In genomic region chrX:38313626-38314210, GRCm38 (mm10) we compare ENCODE assay signal across 18 mouse cellular contexts. TPM values are rescaled to one million over a fixed set of nuclear protein-coding genes. Genes with fewer than 3 reads are reported as not detected.
DNase-seq lines count a peak whose midpoint lies in the region; ATAC-seq and TF ChIP-seq lines count a peak whose summit lies in the region.
"Had no signal": no experiment of that assay in that cellular context is flagged by ENCODE, and none has a peak within 500 bp of the region (broad histone marks: within the 10 kb centered on the region; RNA-seq: fewer than 3 reads in every experiment).

No protein-coding gene starts in this region.

- 50% methylated on average over 6 of the region's 6 CpGs for WGBS in neural tube, embryonic 11.5 days
- 45% methylated on average over 6 of the region's 6 CpGs for WGBS in hindbrain, embryonic 15.5 days
- 46% methylated on average over 6 of the region's 6 CpGs for WGBS in olfactory bulb, adult 2 months

- no peak overlapping the region for H3K4me3 ChIP-seq in neural tube, embryonic 11.5 days (ENCODE audit: low read depth, low read length)
- H3K4me3 ChIP-seq in hindbrain, embryonic 15.5 days: no peak overlapping the region
- no peak overlapping the region for H3K4me3 ChIP-seq in olfactory bulb, adult 2 months (ENCODE audit: insufficient read depth, low read depth, low read length)
- H3K4me3 ChIP-seq: heart, embryonic 12.5 days; left cerebral cortex, adult 2 months had no signal

- no peaks in the 10 kb centered on the region for H3K36me3 ChIP-seq in neural tube, embryonic 11.5 days (ENCODE audit: control insufficient read depth, insufficient read depth, low read length)
- no peaks in the 10 kb centered on the region for H3K36me3 ChIP-seq in hindbrain, embryonic 15.5 days
- H3K36me3 ChIP-seq: heart, embryonic 12.5 days had no signal

- H3K4me2 ChIP-seq in neural tube, embryonic 11.5 days (ENCODE audit: low read depth): no peak overlapping the region
- H3K4me2 ChIP-seq in hindbrain, embryonic 15.5 days: no peak overlapping the region
- H3K4me2 ChIP-seq: heart, embryonic 12.5 days had no signal

- H3K9ac ChIP-seq in neural tube, embryonic 11.5 days (ENCODE audit: low read length): no peak overlapping the region
- no peak overlapping the region for H3K9ac ChIP-seq in hindbrain, embryonic 15.5 days
- H3K9ac ChIP-seq: heart, embryonic 12.5 days had no signal

- no peaks in the 10 kb centered on the region for H3K27me3 ChIP-seq in neural tube, embryonic 11.5 days (ENCODE audit: control insufficient read depth, insufficient read depth, low read length)
- H3K27me3 ChIP-seq in hindbrain, embryonic 15.5 days: no peaks in the 10 kb centered on the region
- H3K27me3 ChIP-seq: CH12.LX; heart, embryonic 12.5 days had no signal

- ATAC-seq in neural tube, embryonic 11.5 days (ENCODE audit: insufficient read depth, low FRiP score, low TSS enrichment): peak; percentile 43
- ATAC-seq in hindbrain, embryonic 15.5 days (ENCODE audit: low FRiP score, low read depth): peak; percentile 47; the same call in 1 of the 2 replicates

- no peaks in the 10 kb centered on the region for H3K4me1 ChIP-seq in neural tube, embryonic 11.5 days (ENCODE audit: control insufficient read depth, insufficient read depth, low read length)
- peaks cover 11% of the 10 kb centered on the region; the same call in 1 of the 2 replicates for H3K4me1 ChIP-seq in hindbrain, embryonic 15.5 days (replicated peaks)
- H3K4me1 ChIP-seq in olfactory bulb, adult 2 months (ENCODE audit: control insufficient read depth, insufficient read depth, low read length): peaks cover 5% of the 10 kb centered on the region; the same call in 1 of the 2 replicates

- TF ChIP-seq POLR2A in olfactory bulb, adult 2 months (IDR thresholded peaks at IDR 0.05; ENCODE audit: insufficient read depth, low read depth, low read length): no peak

- H3K9me3 ChIP-seq in neural tube, embryonic 11.5 days (ENCODE audit: control insufficient read depth, low read length): no peaks in the 10 kb centered on the region
- H3K9me3 ChIP-seq in hindbrain, embryonic 15.5 days: no peaks in the 10 kb centered on the region
- H3K9me3 ChIP-seq: heart, embryonic 12.5 days had no signal

- peak; percentile 46 to 84 for DNase-seq in adrenal gland, adult (ENCODE audit: inconsistent age in 2 of 2, low spot score in 1 of 2)
- no peak for DNase-seq in adrenal gland, postnatal 10 days
- no peak for DNase-seq in neural tube, embryonic 11.5 days (ENCODE audit: low spot score)
- no peak for DNase-seq in neural tube, embryonic 10.5 days (ENCODE audit: extremely low spot score, low spot score)
- no peak for DNase-seq in left cerebral cortex, adult 18-20 months (ENCODE audit: low spot score in 2 of 2)
- DNase-seq in kidney, adult 18-20 months: no peak
- DNase-seq: heart, postnatal 4 days; kidney, adult 9 months; spleen, adult 18-20 months; thymus, postnatal 4 days had no signal

- peak overlapping the region; percentile 53; the same call in 1 of the 2 replicates for H3K27ac ChIP-seq in neural tube, embryonic 11.5 days (ENCODE audit: low read depth, low read length)
- peak overlapping the region; percentile 73 for H3K27ac ChIP-seq in hindbrain, embryonic 15.5 days (replicated peaks)
- H3K27ac ChIP-seq in olfactory bulb, adult 2 months (ENCODE audit: insufficient read depth, low read depth, low read length): peak overlapping the region; percentile 91
- H3K27ac ChIP-seq: left cerebral cortex, adult 2 months; macrophage had no signal

- no peak for TF ChIP-seq CTCF in olfactory bulb, adult 2 months (IDR thresholded peaks at IDR 0.05; ENCODE audit: insufficient read depth, low read depth, low read length)

RNA-seq across cellular contexts. Expression of gene Atp1b4, which starts 2.3 kb away (rescaled TPM):
- total RNA-seq in adrenal gland, postnatal 10 days (2021): 10 to 100 TPM in 1 of 2 experiments, 1 to 10 TPM in 1; 4.5 to 43.1 TPM
- not detected in 2 replicates for polyA plus RNA-seq in neural tube, embryonic 11.5 days (2014; fragmentation: Nextera tagmentation; extraction: Ambion mirVana)
- 0.07 TPM in 1 of 2 replicates, not detected in the other for polyA plus RNA-seq in hindbrain, embryonic 15.5 days (2015; fragmentation: Nextera tagmentation; extraction: Ambion mirVana)
- polyA plus RNA-seq in olfactory bulb, adult 2 months (2012; ENCODE audit: insufficient read depth, insufficient read length, low replicate concordance, missing spikeins): not detected in 2 replicates
- not detected for total RNA-seq in left cerebral cortex, adult 18-20 months (2021)
- total RNA-seq: CH12.LX; common myeloid progenitor, adult 5-6 weeks; layer of hippocampus, adult 18-20 months; left cerebral cortex, adult 2 months had no signal
- polyA plus RNA-seq: heart, embryonic 12.5 days; macrophage had no signal

Comparison
In these comparisons a context has a peak if more than half of its experiments do, and no peak if none do; other contexts are left out.
1. DNase-seq: peak in adrenal gland, adult (2 of 2); none in adrenal gland, postnatal 10 days (single experiment), neural tube, embryonic 11.5 days (single experiment), neural tube, embryonic 10.5 days (single experiment), left cerebral cortex, adult 18-20 months (0 of 2) and kidney, adult 18-20 months (single experiment).
2. Peak in every context shown above with its lines, with median percentiles within 50 percentile points of each other: H3K27ac ChIP-seq.